Mouse (Mus musculus) c-Kit-positive CD71-positive TER-119-positive erythroid progenitor cells, embryonic 14.5 days (primary cell): ENCODE results near the gene Fnbp1.

Source experiments
- DNase-seq: peaks from one replicate; pipeline ENCODE4 v3.0.0-alpha.2; 2013; ENCODE audit warnings: low spot score

The Fnbp1 gene

GRCm38 (mm10) chr2:31150762-31151161 is 9.0 kb upstream of the Fnbp1 start:
- peak; percentile 44 for DNase-seq

GRCm38 (mm10) chr2:31147054-31147453 is 5.2 kb upstream of the Fnbp1 start:
- DNase-seq = no peak

GRCm38 (mm10) chr2:31144901-31145300 is 3.1 kb upstream of the Fnbp1 start:
- DNase-seq = no peak

- DNase-seq = no peak
Measured at GRCm38 (mm10) chr2:31143768-31144695, 2.2 kb upstream of the Fnbp1 start.

DNA sequence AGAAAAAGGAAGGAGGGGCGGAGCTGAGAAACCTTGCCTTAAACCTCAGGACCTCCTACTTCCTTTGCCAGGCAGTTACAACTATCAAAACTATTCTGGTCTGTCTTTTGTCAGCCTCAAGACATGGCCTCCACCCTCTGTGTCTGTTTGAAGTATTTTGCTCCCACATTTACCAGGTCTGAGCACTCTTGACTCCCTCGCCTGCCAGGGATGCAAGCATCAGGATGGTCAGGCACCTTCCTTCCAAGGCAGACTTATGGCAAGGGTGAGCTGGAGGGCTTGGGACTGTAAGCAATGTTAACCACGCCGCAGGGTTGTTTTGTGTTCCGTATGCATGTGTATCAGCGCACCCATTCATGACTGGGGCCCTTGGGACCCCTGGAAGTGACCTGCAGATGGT is 1.5 kb upstream of the Fnbp1 start:
- DNase-seq = no peak

DNA sequence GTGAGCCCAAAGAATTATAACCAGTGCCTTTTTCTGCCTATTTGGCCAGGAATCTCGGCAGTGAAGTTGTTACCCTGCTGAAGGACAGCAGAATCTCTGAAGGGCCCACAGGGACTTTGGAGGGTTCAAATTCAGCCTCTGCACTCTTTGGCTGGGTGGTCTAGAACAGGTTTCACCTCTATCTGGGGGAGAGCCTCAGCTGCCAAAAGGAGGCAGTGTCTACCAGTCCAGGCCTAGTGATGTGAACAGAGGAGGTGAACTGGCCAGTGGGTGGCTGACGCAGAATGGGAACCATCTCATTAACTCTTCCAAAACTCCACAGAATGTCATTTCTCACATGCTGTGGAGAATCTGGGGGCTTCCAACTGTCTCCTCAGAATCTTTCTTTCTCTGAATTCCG is 697 bp upstream of the Fnbp1 start:
- no peak for DNase-seq

DNA sequence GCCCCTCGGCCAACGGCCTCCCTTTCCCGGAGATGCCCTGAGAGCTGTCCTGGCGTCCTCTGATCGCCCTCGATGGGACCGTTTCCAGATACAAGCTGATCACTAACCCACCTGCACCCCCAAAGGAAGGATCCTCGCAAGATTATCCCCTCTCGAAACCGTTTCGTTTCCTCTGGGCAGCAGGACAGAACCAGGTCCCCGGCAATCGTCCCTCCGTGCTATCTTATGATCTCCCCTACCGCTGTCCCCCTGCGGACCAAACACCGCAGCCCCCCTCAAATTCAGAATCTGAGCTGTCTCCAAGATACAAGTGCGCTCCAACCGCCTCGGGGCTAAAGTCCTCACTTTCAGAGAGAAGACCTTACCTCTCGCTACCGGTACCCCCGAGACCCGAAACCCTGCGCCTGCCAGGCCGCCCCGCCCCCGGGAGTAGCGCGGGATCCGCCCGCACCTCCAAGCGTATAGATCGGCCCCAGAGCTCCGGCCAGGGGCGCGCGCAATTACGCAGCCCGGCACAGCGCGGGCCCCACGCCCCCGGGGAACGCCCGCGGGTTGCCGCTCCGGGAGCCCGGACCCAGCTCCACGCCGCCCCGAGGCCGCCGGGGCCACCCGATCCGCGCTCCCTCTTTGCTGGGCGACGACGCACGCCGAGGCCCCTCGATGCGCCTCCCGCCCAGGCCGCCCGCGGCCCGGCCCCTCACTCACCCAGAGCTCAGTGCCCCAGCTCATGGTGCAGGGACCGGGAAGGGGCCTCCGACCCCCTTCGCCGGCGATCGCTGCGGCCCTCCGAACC is 538 bp downstream of the Fnbp1 start:
- DNase-seq = no peak

DNA sequence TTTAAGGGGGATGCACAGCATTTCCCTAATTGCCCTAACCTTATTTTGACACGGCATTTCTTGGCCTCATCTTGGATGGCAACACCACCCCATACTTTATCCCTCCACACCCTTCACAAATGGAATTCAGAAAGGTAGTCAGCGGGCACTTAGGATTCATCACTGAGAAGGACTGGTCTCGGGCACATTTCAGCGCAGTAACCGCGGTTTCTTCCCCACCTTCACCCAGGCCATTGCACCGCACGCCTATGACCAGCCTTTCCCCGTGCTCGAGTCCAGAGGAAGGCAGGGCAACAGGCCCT is 1.1 kb downstream of the Fnbp1 start:
- no peak for DNase-seq

DNA sequence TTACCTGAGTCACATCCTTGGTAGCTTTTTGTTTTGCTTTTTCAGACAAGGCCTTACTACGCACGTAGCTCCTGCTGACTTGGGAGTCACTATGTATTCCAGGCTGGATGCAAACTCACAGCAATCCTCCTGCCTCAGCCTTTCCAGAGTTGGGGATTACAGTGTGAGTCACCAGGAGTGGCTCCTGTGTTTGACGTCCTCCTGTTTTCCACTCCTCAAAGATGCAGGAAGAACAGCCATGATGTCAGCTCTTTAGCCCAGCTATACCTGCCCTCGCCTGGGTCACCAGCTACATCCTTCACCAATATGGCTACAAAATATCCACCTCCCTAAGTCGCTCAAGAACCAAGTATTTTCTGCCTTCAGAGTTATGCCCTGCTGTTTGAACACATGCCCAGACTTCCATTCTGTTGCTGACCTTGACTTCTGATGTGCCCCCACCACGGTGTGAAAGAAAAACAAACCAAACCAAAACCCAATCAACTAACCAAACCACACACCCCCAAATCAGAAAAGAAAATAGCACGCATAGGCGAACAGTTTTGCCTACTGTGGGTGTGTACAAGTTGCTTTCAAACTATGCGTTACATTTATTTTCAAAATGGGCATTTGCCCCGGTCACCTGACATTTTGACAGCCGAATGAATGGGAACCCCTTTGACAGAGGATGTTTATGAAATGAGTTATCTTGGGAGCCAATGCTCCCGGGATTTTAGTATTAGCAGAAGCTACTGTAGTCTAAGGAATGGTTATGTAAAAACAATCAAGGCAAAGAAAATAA is 1.6 kb downstream of the Fnbp1 start:
- DNase-seq = no peak

DNA sequence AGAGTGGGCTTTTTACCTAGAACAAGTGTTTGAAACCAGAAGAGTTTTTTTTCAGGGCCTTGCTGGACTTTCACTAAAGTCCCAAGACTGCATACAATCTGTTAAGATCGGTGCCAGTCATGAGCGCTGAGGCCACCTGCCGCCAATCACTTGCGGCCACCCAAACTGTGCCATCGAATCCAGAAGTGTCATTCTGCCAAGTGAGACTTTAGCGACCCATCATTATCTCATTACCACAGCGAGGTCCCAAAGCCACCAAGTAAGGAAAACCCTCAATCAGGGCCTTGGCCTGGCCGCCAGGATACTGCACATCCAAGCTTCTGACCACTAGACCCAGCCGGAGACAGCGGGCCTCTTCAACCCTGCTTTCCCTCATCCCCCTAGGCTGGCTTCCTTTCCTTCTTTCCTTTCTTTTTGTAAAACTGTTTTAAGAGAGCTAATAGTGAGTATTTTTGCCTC is 2.6 kb downstream of the Fnbp1 start:
- no peak for DNase-seq

- DNase-seq = no peak
Measured at GRCm38 (mm10) chr2:31137018-31137590, 4.7 kb downstream of the Fnbp1 start.

GRCm38 (mm10) chr2:31136338-31136737 is 5.5 kb downstream of the Fnbp1 start:
- DNase-seq = no peak

- DNase-seq = no peak
Measured at GRCm38 (mm10) chr2:31135512-31135931, 6.3 kb downstream of the Fnbp1 start.

- no peak for DNase-seq
Measured at GRCm38 (mm10) chr2:31133981-31134380, 7.8 kb downstream of the Fnbp1 start.

DNA sequence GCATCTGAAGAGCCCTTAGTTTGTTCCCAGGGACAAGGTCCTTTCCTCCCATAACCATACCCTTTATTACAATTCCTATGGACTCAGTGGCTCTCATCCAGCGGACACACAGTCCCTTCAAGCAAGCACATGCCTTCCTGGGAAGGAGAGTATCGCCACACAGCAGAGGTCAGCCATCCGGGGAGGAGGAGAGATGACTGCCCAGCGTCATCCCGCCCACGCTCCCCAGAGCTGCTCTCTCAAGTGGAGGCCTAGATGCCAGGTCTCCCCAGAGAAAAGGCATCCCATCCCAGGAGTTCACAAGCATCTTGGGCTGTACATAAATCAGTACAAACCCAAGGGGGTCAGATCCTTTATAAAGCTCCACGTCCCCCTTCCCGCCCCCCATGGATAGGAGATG is 9.1 kb downstream of the Fnbp1 start:
- DNase-seq = no peak

GRCm38 (mm10) chr2:31130815-31131299 is 11.0 kb downstream of the Fnbp1 start:
- no peak for DNase-seq

- DNase-seq = no peak
Measured at GRCm38 (mm10) chr2:31129742-31130518, 11.9 kb downstream of the Fnbp1 start.

DNA sequence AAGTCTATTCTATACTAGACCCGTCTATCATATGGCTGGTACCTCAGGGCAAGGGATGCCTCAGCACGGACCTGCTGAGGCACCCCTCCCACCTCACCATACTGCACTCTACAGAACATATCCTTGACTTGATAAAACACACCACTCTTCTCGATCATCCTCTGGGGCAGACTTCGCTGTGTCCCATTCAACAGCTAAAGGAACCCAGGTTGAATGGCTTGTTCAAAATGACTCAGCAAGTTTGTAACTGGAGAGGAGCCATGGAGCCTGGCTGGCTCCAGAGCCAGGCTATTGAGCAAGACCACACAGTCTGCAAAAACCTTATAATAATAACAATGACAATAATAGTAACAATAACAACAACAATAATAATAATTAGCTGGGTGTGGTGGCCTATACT is 13.9 kb downstream of the Fnbp1 start:
- no peak for DNase-seq

GRCm38 (mm10) chr2:31127219-31127618 is 14.6 kb downstream of the Fnbp1 start:
- DNase-seq = no peak

GRCm38 (mm10) chr2:31126048-31126447 is 15.8 kb downstream of the Fnbp1 start:
- no peak for DNase-seq

DNA sequence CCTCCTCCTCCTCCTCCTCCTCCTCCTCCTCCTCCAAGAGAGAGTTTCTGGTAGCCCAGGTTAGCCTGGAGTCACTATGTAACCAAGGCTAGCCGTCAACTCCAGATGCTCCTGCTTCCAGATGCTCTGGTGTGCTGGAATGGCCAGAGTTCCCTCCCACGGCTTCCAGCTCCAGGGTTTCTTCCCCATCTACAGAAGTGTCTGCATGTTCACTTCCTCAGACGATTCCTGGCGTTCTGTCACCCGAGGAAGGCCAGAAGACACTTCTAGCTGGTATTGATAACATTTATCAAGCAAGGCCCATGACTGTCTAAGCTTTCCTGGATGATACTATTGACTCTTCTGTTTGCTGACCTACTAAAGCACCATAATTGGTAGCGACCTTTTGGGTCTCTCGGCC is 16.7 kb downstream of the Fnbp1 start:
- DNase-seq = no peak
